Mouse (Mus musculus): ENCODE measurements at regions not wholly inside any gene's neighbourhood (a gene's known extent, or its start where the extent isn't known, plus 50 kb on each side); places are given as distances from the start of the nearest gene placed in this dataset.

DNA sequence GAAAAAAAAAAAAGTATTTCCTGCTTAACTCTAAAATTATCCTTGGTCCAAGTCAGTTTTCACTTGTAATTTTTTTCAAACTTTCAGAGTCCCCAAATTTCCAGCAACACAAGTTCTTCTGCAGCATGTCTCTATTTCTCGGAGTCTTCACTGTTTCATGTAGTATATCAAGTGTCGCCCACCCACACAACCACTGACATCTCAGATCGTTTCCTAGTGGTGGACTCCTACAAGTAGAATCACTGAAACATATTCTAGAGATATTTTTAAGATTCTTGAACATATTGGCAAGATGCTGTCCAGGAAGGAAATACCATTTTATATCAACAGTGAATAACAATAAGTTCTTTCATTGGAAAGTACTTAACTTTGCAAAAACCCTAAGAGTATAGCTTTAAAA is 89.1 kb upstream of the Robo2 start:
- Histone ChIP-seq H3K36me3 (ENCODE audit: control insufficient read depth, insufficient read depth, low read length) (no peaks in the 10 kb centered on the region), H3K27me3 (ENCODE audit: control insufficient read depth, insufficient read depth, low read length) (no peaks in the 10 kb centered on the region), H3K4me2 (no peak overlapping the region), H3K4me3 (ENCODE audit: low read depth, low read length) (no peak overlapping the region), H3K4me1 (ENCODE audit: control insufficient read depth, insufficient read depth, low read length) (no peaks in the 10 kb centered on the region), H3K9me3 (replicated peaks; ENCODE audit: control insufficient read depth, low read length) (no peaks in the 10 kb centered on the region), H3K9ac (ENCODE audit: low read depth, low read length) (no peak overlapping the region), H3K27ac (ENCODE audit: low read depth, low read length) (no peak overlapping the region)
- 70% methylated on average over 3 of the region's 3 CpGs for whole genome bisulfite sequencing (ENCODE audit: insufficient replicate concordance)
- no peak for ATAC-seq (replicated peaks; ENCODE audit: insufficient number of reproducible peaks, low FRiP score, low TSS enrichment)

- Histone ChIP-seq H3K9ac (ENCODE audit: low read depth, low read length) (no peak overlapping the region), H3K4me3 (ENCODE audit: low read depth, low read length) (no peak overlapping the region), H3K27me3 (ENCODE audit: control insufficient read depth, insufficient read depth, low read length) (no peaks in the 10 kb centered on the region), H3K4me1 (ENCODE audit: control insufficient read depth, insufficient read depth, low read length) (no peaks in the 10 kb centered on the region), H3K4me2 (no peak overlapping the region), H3K36me3 (ENCODE audit: control insufficient read depth, insufficient read depth, low read length) (no peaks in the 10 kb centered on the region), H3K27ac (ENCODE audit: low read depth, low read length) (no peak overlapping the region), H3K9me3 (replicated peaks; ENCODE audit: control insufficient read depth, low read length) (no peaks in the 10 kb centered on the region)
- ATAC-seq (replicated peaks; ENCODE audit: insufficient number of reproducible peaks, low FRiP score, low TSS enrichment) = no peak
- WGBS (ENCODE audit: insufficient replicate concordance) = 68% methylated on average over 6 of the region's 6 CpGs
Measured at GRCm38 (mm10) chr16:74467745-74468420, 56.3 kb upstream of the Robo2 start.

GRCm38 (mm10) chr16:74467159-74467558 is 55.5 kb upstream of the Robo2 start:
- WGBS (ENCODE audit: insufficient replicate concordance) = 69% methylated on average over 7 of the region's 7 CpGs
- Histone ChIP-seq H3K27ac (ENCODE audit: low read depth, low read length) (no peak overlapping the region), H3K4me3 (ENCODE audit: low read depth, low read length) (no peak overlapping the region), H3K9ac (ENCODE audit: low read depth, low read length) (no peak overlapping the region), H3K27me3 (ENCODE audit: control insufficient read depth, insufficient read depth, low read length) (no peaks in the 10 kb centered on the region), H3K4me1 (ENCODE audit: control insufficient read depth, insufficient read depth, low read length) (no peaks in the 10 kb centered on the region), H3K36me3 (ENCODE audit: control insufficient read depth, insufficient read depth, low read length) (no peaks in the 10 kb centered on the region), H3K4me2 (no peak overlapping the region), H3K9me3 (replicated peaks; ENCODE audit: control insufficient read depth, low read length) (no peaks in the 10 kb centered on the region)
- ATAC-seq (replicated peaks; ENCODE audit: insufficient number of reproducible peaks, low FRiP score, low TSS enrichment) = no peak

DNA sequence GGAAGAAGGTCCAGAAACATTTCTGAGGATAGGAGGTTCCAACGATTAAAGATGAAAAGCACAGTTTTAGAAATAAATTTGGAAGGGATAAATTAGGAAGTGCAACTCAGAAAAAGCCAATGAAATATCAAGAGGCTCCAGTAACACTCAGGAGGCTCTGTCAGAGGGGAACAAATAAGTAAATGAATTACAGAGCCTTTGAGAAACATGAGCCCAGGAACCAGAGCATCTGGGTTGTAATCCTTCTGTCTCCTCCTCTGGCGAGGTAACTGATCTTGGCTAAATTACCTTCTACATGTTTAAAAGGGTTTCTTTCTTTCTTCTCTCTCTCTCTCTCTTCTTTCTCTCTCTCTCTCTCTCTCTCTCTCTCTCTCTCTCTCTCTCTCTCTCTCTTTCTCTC is 53.2 kb upstream of the Robo2 start:
- H3K9me3 ChIP-seq (replicated peaks; ENCODE audit: control insufficient read depth, low read length) = no peaks in the 10 kb centered on the region
- WGBS (ENCODE audit: insufficient replicate concordance) = 53% methylated on average over 2 of the region's 2 CpGs
- no peaks in the 10 kb centered on the region for H3K4me1 ChIP-seq (ENCODE audit: control insufficient read depth, insufficient read depth, low read length)
- no peak for ATAC-seq (replicated peaks; ENCODE audit: insufficient number of reproducible peaks, low FRiP score, low TSS enrichment)
- H3K4me3 ChIP-seq (ENCODE audit: low read depth, low read length) = no peak overlapping the region
- no peak overlapping the region for H3K9ac ChIP-seq (ENCODE audit: low read depth, low read length)
- H3K27ac ChIP-seq (ENCODE audit: low read depth, low read length) = no peak overlapping the region
- no peak overlapping the region for H3K4me2 ChIP-seq
- H3K36me3 ChIP-seq (ENCODE audit: control insufficient read depth, insufficient read depth, low read length) = no peaks in the 10 kb centered on the region
- no peaks in the 10 kb centered on the region for H3K27me3 ChIP-seq (ENCODE audit: control insufficient read depth, insufficient read depth, low read length)

- Histone ChIP-seq H3K36me3 (ENCODE audit: control insufficient read depth, insufficient read depth, low read length) (no peaks in the 10 kb centered on the region), H3K4me2 (no peak overlapping the region), H3K4me3 (ENCODE audit: low read depth, low read length) (no peak overlapping the region), H3K4me1 (ENCODE audit: control insufficient read depth, insufficient read depth, low read length) (no peaks in the 10 kb centered on the region), H3K27me3 (ENCODE audit: control insufficient read depth, insufficient read depth, low read length) (no peaks in the 10 kb centered on the region), H3K9ac (ENCODE audit: low read depth, low read length) (no peak overlapping the region), H3K27ac (ENCODE audit: low read depth, low read length) (no peak overlapping the region), H3K9me3 (replicated peaks; ENCODE audit: control insufficient read depth, low read length) (no peaks in the 10 kb centered on the region)
- no peak for ATAC-seq (replicated peaks; ENCODE audit: insufficient number of reproducible peaks, low FRiP score, low TSS enrichment)
- 57% methylated on average over 6 of the region's 6 CpGs for WGBS (ENCODE audit: insufficient replicate concordance)
Measured at GRCm38 (mm10) chr16:74464290-74464689, 52.7 kb upstream of the Robo2 start.

- H3K27me3 ChIP-seq (ENCODE audit: control insufficient read depth, insufficient read depth, low read length) = no peaks in the 10 kb centered on the region
- ATAC-seq (replicated peaks; ENCODE audit: insufficient number of reproducible peaks, low FRiP score, low TSS enrichment) = no peak
- H3K4me2 ChIP-seq = no peak overlapping the region
- H3K36me3 ChIP-seq (ENCODE audit: control insufficient read depth, insufficient read depth, low read length) = no peaks in the 10 kb centered on the region
- H3K27ac ChIP-seq (ENCODE audit: low read depth, low read length) = no peak overlapping the region
- H3K4me3 ChIP-seq (ENCODE audit: low read depth, low read length) = no peak overlapping the region
- 88% methylated on average over 3 of the region's 3 CpGs for WGBS (ENCODE audit: insufficient replicate concordance)
- no peaks in the 10 kb centered on the region for H3K4me1 ChIP-seq (ENCODE audit: control insufficient read depth, insufficient read depth, low read length)
- H3K9me3 ChIP-seq (replicated peaks; ENCODE audit: control insufficient read depth, low read length) = no peaks in the 10 kb centered on the region
- H3K9ac ChIP-seq (ENCODE audit: low read depth, low read length) = no peak overlapping the region
Measured at GRCm38 (mm10) chr16:74462436-74462835, 50.8 kb upstream of the Robo2 start.
